Mouse (Mus musculus) neural tube, embryonic 14.5 days (tissue): ENCODE results near the gene Coch. TPM values are rescaled to one million over a fixed set of nuclear protein-coding genes. Genes with fewer than 3 reads are reported as not detected.
"Not testable (repeated sequence)": the region's sequence is repeated elsewhere in the genome, so short reads cannot be mapped to it uniquely, and the experiment has no call there.

Source experiments
- ATAC-seq: fragments of 200-750 bp; cut with Nextera tagmentation; 2 replicates; pipeline ENCODE4 v1.8.0; 2017; ENCODE audit warnings: low read depth, mild to moderate bottlenecking, moderate TSS enrichment, moderate library complexity
- H3K27ac ChIP-seq: fragments of 300-500 bp; sonication (generic); 2 replicates; pipeline ENCODE4 v1.5.1; 2014; ENCODE audit warnings: low read depth, mild to moderate bottlenecking, control low read depth, low read length, moderate library complexity, mixed read lengths
- H3K27me3 ChIP-seq: fragments of 300-500 bp; sonication (generic); 2 replicates; pipeline ENCODE4 v1.6.1; 2014; ENCODE audit warnings: low read length; ENCODE audit not compliant: control insufficient read depth, insufficient read depth
- H3K36me3 ChIP-seq: fragments of 300-500 bp; sonication (generic); 2 replicates; pipeline ENCODE4 v1.6.1; 2014; ENCODE audit warnings: low read length, mixed read lengths; ENCODE audit not compliant: control insufficient read depth, insufficient read depth
- H3K4me1 ChIP-seq: fragments of 300-500 bp; sonication (generic); 2 replicates; pipeline ENCODE4 v1.6.1; 2014; ENCODE audit warnings: low read length; ENCODE audit not compliant: control insufficient read depth, insufficient read depth
- H3K4me2 ChIP-seq: fragments of 300-500 bp; sonication (generic); 2 replicates; pipeline ENCODE4 v1.6.1; 2014; ENCODE audit warnings: mild to moderate bottlenecking, low read depth, low read length, control low read depth
- H3K4me3 ChIP-seq: fragments of 300-500 bp; sonication (generic); 2 replicates; pipeline ENCODE4 v1.5.1; 2014; ENCODE audit warnings: low read depth, low read length, control low read depth, mixed read lengths
- H3K9ac ChIP-seq: fragments of 300-500 bp; sonication (generic); replicated peaks from 2 replicates; pipeline ENCODE4 v1.6.1; 2014; ENCODE audit warnings: low read depth, mild to moderate bottlenecking, control low read depth, low read length, mixed read lengths
- H3K9me3 ChIP-seq: fragments of 300-500 bp; sonication (generic); 2 replicates; pipeline ENCODE4 v1.6.1; 2016; ENCODE audit warnings: low read length; ENCODE audit not compliant: control insufficient read depth
- WGBS: fragments of 180-500 bp; shearing (Covaris S2); extraction: QIAGEN DNeasy Blood & Tissue Kit; methylation state at CpG from one replicate; pipeline ENCODE4 v1.1.7; 2014; 5-methylcytosine and 5-hydroxymethylcytosine counted together
- polyA plus RNA-seq: library from polyadenylated mRNA; unstranded; fragments of >200 nt; fragmentation: Nextera tagmentation; extraction: Ambion mirVana; gene quantifications from 2 replicates; pipeline ENCODE4 v1.2.1, GENCODE M21; 2014

The Coch gene
- 14.7 and 15.3 TPM in 2 replicates for polyA plus RNA-seq

- H3K9me3 ChIP-seq, result no peaks in the 10 kb centered on the region
- ATAC-seq, result peak; percentile 88
- WGBS, result under 1% methylated on average over 70 of the region's 79 CpGs
- no peaks in the 10 kb centered on the region; the same call in 1 of the 2 replicates for H3K4me1 ChIP-seq
- peak within 1 kb of the TSS; percentile 96 for H3K4me2 ChIP-seq
- peaks cover 16% of the 10 kb centered on the region for H3K27me3 ChIP-seq
- no peaks in the 10 kb centered on the region for H3K36me3 ChIP-seq
- peak within 1 kb of the TSS; percentile 57 for H3K9ac ChIP-seq
- H3K27ac ChIP-seq, result no peak within 1 kb of the TSS
- peak within 1 kb of the TSS; percentile 69 for H3K4me3 ChIP-seq
Observed at GRCm38 (mm10) chr12:51593229-51594029, at the start of gene Coch. Coch (plus strand) TSS chr12:51593341.

DNA sequence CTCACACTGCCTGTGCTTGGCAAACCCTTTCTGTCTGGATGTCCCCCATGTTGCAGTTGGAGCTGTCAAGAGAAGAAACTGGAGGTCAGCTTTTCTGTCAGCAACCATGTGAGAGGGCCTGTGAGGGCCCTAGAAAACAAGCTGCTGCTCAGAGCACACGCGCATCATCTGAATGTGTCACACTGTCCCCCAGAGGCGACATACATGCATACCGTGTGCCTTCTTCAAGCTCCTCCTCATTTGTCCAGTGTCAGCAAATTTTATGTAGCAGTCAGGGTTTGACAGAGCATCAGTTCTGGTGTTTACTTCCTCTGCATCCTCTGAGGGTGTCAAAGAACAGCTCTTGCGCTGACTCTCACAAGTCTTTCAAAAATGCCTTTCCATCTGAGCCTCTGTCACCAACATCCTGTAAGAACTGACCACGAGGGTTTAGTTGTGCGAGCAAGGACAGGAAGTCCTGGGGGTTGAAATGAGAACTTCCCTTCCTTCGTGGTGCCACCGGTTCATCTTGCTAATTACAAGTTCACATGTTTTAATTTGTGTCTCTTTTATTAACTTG is 49.7 kb upstream of the Coch start:
- H3K4me1 ChIP-seq, result no peaks in the 10 kb centered on the region
- H3K4me3 ChIP-seq, result no peak overlapping the region
- H3K27me3 ChIP-seq, result no peaks in the 10 kb centered on the region
- no peak overlapping the region for H3K9ac ChIP-seq
- H3K9me3 ChIP-seq, result no peaks in the 10 kb centered on the region
- no peak for ATAC-seq
- no peaks in the 10 kb centered on the region for H3K36me3 ChIP-seq
- no peak overlapping the region for H3K4me2 ChIP-seq
- 87% methylated on average over 9 of the region's 9 CpGs for WGBS
- H3K27ac ChIP-seq, result no peak overlapping the region

DNA sequence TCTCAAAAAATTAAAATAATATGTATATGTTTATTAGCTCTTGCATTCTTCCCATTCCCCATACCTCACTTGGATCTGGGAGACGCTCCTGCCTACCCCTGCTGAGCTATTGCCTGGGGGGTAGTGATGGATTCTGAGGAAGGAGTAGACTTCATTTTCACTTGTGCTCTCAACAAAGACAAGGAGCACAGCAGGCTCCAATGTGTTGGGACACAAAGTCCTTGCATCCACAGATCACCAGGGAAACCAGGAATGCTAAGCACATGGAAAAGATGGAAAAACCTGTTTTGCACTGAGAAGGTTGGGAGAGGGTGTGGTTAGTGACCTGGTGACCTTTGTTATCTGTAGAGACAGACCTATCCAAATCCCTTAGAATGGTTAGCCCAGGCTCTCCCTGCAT is 38.1 kb upstream of the Coch start:
- ATAC-seq, result no peak
- WGBS, result 79% methylated on average over 1 of the region's 1 CpGs
- Histone ChIP-seq H3K4me2 (no peak overlapping the region), H3K9me3 (no peaks in the 10 kb centered on the region), H3K4me3 (no peak overlapping the region), H3K27ac (no peak overlapping the region), H3K27me3 (no peaks in the 10 kb centered on the region), H3K9ac (no peak overlapping the region), H3K36me3 (no peaks in the 10 kb centered on the region), H3K4me1 (no peaks in the 10 kb centered on the region)

GRCm38 (mm10) chr12:51561416-51561815 is 31.7 kb upstream of the Coch start:
- no peaks in the 10 kb centered on the region for H3K36me3 ChIP-seq
- H3K4me3 ChIP-seq, result no peak overlapping the region
- no peaks in the 10 kb centered on the region for H3K9me3 ChIP-seq
- no peaks in the 10 kb centered on the region for H3K4me1 ChIP-seq
- H3K27ac ChIP-seq, result no peak overlapping the region
- H3K9ac ChIP-seq, result no peak overlapping the region
- no peak overlapping the region for H3K4me2 ChIP-seq
- 12% methylated on average over 9 of the region's 9 CpGs for WGBS
- no peaks in the 10 kb centered on the region for H3K27me3 ChIP-seq
- ATAC-seq, result no peak; the same call in 1 of the 2 replicates

DNA sequence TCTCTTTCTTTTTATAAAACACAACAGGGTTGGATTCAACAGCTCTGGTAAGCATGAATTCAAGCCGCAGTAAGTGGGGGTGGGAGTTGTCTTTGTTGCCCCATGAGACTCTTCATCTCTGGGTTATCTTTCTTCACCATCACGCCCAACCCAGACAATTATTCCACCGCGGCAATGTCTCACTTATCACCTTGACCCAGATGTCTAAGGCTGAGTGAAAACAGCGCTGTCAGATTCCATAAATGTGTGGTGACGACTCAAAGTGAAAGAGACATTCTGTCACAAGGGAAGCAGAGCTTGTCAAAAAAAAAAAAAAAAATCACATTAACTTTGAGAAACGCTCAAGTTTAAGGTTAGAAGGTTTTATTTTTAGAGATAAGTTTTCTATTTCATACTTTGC is 25.9 kb upstream of the Coch start:
- no peaks in the 10 kb centered on the region for H3K4me1 ChIP-seq
- H3K27ac ChIP-seq, result no peak overlapping the region
- H3K4me2 ChIP-seq, result no peak overlapping the region
- no peaks in the 10 kb centered on the region for H3K36me3 ChIP-seq
- ATAC-seq, result no peak
- no peaks in the 10 kb centered on the region for H3K27me3 ChIP-seq
- H3K9ac ChIP-seq, result no peak overlapping the region
- no peak overlapping the region for H3K4me3 ChIP-seq
- H3K9me3 ChIP-seq, result no peaks in the 10 kb centered on the region
- WGBS, result 89% methylated on average over 7 of the region's 7 CpGs

DNA sequence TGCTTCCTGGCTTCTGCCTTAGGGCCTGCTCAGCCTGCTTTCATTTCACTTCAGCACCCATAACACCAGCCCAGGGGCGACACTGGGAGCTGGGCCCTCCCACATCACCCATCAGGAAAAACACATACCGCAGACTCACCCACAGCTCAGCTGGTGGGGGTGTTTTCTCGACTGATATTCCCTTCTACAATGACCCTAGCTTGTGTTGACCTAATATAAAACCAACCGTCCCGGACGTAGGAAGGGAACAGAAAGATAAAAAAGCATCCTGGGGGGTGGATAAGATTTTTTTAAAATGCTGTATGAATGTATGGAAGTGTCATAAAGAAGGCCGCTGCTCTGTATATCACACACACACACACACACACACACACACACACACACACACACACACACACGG is 23.7 kb upstream of the Coch start:
- H3K36me3 ChIP-seq, result no peaks in the 10 kb centered on the region
- WGBS, result 94% methylated on average over 8 of the region's 8 CpGs

GRCm38 (mm10) chr12:51569944-51570343 is 23.2 kb upstream of the Coch start:
- Histone ChIP-seq H3K4me1 (no peaks in the 10 kb centered on the region), H3K9ac (no peak overlapping the region), H3K4me3 (no peak overlapping the region), H3K27ac (no peak overlapping the region), H3K9me3 (no peaks in the 10 kb centered on the region), H3K36me3 (no peaks in the 10 kb centered on the region), H3K4me2 (no peak overlapping the region), H3K27me3 (no peaks in the 10 kb centered on the region)
- no peak for ATAC-seq
- 71% methylated on average over 7 of the region's 7 CpGs for WGBS

More for the DNA sequence above, 23.7 kb upstream of the Coch start:
- Histone ChIP-seq H3K9ac (no peak overlapping the region), H3K4me2 (no peak overlapping the region), H3K4me3 (no peak overlapping the region), H3K4me1 (no peaks in the 10 kb centered on the region), H3K27ac (no peak overlapping the region), H3K9me3 (no peaks in the 10 kb centered on the region), H3K27me3 (no peaks in the 10 kb centered on the region)
- no peak for ATAC-seq

DNA sequence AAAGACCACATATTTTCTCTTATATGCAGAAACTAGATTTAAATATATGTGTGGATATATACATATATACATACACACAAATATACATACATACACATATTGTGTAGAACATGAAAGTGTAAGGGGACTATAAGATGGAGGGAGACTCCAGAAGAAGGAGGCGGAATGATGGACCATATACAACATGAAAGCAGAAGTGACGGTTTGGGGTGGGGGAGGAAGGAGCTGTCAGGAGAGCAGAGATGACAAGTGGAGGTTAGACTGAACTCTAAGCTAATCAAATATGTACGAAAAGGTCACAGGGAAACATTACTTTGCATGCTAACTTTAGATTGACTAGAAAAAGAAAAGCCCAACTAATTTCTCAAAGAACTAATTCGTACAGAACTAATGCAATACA is 20.5 kb upstream of the Coch start:
- 82% methylated on average over 4 of the region's 4 CpGs for WGBS
- H3K9ac ChIP-seq, result no peak overlapping the region
- H3K27me3 ChIP-seq, result no peaks in the 10 kb centered on the region
- H3K4me1 ChIP-seq, result no peaks in the 10 kb centered on the region
- H3K27ac ChIP-seq, result no peak overlapping the region
- H3K4me3 ChIP-seq, result no peak overlapping the region
- no peak for ATAC-seq
- no peak overlapping the region for H3K4me2 ChIP-seq
- no peaks in the 10 kb centered on the region for H3K36me3 ChIP-seq
- H3K9me3 ChIP-seq, result no peaks in the 10 kb centered on the region

- H3K36me3 ChIP-seq, ATAC-seq, H3K4me3 ChIP-seq, H3K27ac ChIP-seq, H3K4me2 ChIP-seq, H3K9me3 ChIP-seq, H3K27me3 ChIP-seq, H3K4me1 ChIP-seq, H3K9ac ChIP-seq: not testable (repeated sequence)
- WGBS, result 98% methylated on average over 2 of the region's 2 CpGs
Observed at GRCm38 (mm10) chr12:51577816-51578215, 15.3 kb upstream of the Coch start.
